Mouse (Mus musculus) urinary bladder, adult 18-20 months (tissue): ENCODE data around the gene Bbx.

ENCODE experiments used
- DNase-seq, 2 experiments: peaks; one replicate each; pipeline ENCODE4 v3.0.0; 2022; ENCODE audit warnings: low spot score in 2 of 2, mixed read lengths in 2 of 2

Gene Bbx

DNA sequence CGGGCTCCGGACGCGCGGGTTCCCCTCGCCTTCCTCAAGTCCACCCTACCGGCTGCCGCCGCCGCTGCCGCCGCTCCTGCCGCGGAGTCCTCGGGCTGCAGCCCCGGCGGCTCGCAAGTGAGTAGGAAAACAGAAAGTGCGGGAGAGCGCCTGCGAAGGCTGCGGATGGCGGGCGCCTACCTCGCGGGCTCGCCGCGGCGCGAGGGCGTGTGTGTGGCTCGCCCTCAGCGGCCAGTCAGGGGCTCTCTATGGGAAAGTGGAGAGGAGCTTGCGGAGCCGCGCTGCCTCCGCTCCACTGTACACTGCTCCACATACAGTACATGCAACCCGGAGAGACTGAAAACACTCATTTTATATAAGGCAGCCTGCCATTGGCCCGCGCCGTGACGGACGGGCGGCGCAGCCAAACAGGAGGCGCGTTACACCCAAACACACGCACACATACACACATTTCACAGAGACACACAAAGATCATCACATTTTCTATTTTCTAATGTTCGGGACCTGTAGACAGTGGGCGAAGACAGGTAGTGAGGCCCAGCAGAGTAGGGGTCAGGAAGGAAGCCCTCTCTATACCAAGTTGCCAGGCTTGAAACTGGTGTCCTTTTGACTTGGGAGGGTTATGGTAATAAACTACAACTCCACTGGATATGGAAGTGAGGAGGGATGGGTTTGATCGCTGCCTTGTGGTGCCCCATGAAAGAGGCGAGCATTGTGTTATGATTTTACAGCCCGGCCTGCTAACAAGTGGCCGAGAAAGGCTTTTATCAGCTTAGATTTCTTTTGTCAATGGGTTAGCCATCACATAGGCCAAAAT is at the start of gene Bbx:
TSS of gene Bbx (minus strand) at position 329 of the 817 bp plus-strand sequence.
- DNase-seq = peak; percentile 96 to 97

DNA sequence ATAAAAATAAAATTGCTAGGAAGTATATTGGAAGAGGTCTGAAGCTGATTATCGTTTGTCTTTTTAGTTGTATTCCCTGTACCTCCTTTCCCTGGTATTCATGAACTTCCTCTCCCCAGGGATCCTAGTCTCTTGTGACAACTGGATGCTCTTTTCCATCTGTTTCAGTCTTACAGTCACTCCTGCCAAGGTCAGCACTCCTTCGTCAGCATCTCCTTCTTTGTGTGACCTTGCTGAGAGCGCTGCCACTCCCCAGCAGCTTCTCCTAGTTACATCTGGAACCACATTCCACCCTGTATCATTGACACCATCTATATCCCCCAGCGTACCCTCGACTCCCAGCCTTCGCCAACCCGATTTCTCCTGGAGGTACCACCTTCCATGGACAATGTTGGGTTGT is 49.7 kb upstream of the Bbx start:
- DNase-seq = no peak

GRCm38 (mm10) chr16:50481341-50481740 is 49.2 kb upstream of the Bbx start:
- DNase-seq = no peak

GRCm38 (mm10) chr16:50478695-50479094 is 46.5 kb upstream of the Bbx start:
- DNase-seq = no peak

GRCm38 (mm10) chr16:50477628-50478027 is 45.4 kb upstream of the Bbx start:
- DNase-seq = no peak

DNA sequence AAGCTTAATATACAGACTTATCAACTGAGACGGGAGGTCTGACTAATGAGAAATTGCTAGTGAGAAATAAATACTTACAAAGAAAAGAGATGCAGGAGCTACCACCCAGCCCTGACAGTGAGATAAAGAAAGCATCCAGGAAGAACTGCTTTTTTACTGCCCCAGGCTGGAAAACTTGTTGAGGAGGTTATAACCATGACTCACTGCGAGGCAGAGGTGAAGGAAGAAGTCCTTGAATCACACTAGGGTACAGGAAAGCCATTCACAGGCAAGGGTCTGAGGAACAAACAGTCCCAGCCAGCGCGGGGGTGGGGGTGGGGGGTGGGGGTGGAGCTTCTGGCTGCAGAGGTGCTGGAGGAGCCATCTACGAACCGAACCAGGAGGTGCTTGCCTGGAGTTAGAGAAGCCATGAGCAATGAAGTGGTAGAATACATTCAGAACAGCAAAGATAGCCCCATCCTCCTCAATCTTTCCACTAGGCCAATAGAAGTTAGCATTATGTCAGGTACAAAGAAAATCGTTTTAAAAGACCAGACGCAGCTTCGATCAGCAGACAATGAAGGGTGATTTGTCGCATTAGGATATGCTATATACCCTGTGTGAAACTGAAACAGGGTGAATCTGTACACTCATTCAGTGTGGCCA is 30.2 kb upstream of the Bbx start:
- DNase-seq = no peak

- DNase-seq = no peak
These were observed 27.0 kb upstream of the Bbx start for GRCm38 (mm10) chr16:50459146-50459545.

DNA sequence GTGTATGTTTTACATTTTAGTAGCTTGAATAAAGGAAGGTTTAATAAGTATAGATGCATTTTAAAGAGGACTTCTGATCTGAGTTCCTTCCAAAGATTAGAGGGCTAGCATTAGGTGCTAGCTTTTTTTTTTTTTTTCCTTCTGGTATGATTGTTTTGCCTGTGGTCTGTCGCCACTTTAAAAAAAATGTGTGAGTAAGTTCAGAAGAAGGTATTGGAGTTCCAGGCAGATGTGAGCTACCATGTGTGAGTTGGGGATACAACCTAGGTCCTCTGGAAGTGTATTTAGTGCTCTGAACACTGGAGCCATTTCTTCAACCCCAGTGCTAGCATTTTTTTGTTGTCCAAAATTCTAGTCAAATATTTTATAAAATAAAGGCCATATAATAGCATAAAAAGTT is 23.9 kb upstream of the Bbx start:
- no peak for DNase-seq

DNA sequence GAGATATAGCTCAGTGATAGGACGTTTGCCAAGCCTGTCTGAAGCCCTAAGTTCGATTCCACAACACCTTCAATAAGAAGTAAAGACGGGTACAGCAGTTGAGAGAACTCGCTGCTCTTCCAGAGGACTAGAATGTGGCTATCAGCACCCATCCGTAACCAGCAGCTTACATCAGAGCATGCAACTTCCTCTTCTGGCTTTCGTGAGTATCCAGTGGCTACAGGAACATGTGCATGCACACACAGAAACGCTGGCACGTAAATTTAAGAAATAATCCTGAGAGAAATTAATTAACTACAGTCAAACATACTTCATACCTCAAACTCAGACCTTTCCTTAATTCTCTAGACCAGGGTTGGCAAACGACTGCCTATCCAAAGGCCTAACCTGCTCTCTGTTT is 16.9 kb upstream of the Bbx start:
- DNase-seq = no peak

DNA sequence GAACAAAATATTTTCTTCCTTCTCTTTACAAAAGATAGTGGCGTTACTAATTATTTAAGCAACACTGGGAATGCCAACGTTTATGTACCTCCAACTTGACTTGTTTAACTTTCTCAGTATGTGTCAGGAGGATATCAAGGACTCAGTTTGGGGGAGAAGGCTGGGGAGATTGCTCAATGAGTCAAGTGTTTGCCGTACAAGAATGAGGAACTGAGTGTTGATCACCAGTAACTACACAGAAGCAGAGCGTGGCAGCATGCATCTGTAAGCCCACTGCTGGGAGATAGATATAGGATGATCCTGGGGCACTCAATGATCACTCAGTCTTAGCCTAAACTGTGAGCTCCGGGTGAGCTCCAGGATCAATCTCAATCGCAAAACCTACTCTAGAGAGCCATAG is 12.8 kb upstream of the Bbx start:
- DNase-seq = no peak

DNA sequence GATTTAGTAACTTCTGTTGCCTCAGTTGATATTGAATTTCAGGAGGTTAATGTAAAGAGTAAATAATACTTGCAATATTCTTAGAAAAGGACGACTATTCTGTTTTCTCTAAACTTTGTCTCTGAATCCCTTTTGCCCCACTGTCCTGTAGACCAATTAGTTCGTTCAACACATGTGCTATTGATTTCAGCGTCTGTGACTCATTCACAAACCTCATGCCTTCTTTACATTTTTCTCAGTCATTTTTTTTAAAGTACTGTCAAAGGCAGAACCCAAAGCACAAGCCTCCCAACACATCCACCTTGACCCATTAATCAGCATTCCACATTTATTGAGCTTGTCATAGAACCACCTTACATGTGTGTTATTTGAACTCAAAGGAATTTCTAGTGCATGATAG is 6.6 kb upstream of the Bbx start:
- no peak for DNase-seq

DNA sequence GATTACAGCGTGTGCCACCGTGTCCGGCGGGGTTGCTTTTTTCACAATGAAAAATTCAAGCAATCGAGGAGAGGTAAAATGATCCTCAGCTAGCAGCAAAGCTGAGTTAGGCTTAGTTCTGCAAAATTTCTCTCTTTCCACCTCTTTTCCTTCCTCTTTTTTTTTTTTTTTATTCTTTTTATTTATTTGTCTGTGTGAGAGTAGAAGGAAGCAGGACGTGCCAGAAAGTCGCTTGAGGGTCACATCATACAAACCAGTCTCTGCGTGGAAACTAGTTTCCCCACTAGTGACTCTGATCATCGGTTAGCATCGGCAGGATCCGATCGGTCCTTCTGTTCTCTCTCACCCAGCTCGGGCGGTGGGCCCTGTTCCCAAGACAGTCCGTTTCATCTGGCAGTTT is 5.6 kb upstream of the Bbx start:
- no peak for DNase-seq

DNA sequence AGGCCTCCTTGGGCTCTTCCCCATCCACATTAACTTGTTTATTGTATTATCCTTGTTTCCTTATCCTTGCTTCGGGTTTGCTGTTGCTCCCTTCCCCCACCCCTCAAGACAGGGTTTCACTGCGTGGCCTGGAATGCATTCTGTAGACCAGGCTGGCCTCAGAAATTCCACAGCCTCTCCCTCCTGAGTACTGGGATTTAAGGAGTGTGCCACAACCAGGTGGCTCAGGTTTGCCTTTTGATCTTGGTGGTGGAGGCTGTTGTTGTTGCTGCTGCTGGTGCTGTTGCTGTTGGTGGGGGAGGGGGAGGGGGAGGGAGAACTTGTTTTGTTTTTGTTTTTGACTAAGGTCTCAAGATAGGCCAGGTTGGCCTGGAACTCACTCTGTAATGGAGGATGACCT is 5.1 kb upstream of the Bbx start:
- no peak for DNase-seq

DNA sequence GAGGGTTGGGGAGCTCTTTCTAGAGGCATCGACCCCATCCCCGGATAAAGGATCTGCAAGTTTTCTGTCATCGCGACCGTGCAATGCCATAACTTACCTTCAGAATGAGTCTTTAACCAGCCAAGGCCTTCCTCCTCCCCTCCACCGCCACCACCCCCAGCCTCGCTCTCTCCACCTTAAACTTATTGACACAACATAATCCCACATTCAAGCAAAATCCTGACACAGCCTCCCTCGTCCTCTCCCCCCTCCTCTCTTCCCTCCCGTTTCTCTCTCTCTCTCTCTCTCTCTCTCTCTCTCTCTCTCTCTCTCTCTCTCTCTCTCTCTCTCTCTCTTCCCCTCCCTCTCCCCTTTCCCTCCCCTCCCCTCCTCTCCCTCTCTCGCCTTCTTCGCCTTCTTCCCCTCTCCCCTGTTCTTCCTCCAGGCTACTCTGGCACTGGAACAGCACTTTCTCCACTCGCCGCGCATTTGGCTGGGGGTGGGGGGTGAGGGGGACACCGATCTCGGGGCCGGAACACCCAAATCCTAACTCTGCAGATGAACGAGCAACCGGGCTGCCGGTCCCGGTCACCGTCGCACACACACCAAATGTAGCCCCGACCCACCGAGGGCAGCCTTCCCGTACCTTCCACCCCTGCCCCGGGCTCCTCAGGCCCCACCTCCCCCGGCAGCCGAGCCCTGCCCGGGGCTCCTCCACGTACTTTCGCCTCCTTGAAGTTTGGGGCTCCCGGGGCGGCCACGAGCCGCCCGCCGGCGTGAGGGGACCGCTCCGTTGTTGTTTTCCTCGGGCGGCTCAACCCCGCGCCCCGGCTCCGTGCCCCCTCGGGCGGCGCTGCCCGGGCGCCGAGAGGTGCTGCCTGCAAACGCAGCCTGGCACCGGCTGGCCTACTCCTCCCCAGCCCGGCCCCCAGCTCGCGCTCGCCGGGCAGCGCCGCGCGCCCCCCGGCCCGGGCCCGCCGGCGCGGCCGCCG is 894 bp downstream of the Bbx start:
- peak; percentile 28 to 70 for DNase-seq

- DNase-seq = no peak
These were observed 1.7 kb downstream of the Bbx start for GRCm38 (mm10) chr16:50430515-50430877.

GRCm38 (mm10) chr16:50429692-50430514 is 2.3 kb downstream of the Bbx start:
- DNase-seq = peak; percentile 17 to 41

- DNase-seq = peak; percentile 4 to 26
These were observed 3.1 kb downstream of the Bbx start for GRCm38 (mm10) chr16:50428871-50429691.

DNA sequence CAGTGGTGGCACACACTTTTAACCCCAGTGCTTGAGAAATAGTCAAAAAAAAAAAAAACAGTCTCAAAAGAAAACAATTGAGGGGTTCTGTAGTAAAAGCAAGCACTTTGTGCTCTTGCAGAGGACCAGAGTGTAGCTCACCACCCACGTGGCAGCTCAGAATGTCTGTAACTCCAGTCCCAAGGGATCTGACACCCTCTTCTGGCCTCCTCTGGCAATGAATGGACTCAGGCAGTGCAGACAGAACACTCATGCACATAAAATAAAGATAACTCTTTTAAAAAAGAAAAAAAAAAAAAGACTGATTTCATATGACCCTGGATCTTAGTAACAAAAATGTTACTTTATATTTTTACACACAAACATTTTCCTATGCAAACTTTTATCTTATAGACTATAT is 12.1 kb downstream of the Bbx start:
- DNase-seq = no peak

GRCm38 (mm10) chr16:50415406-50415805 is 16.8 kb downstream of the Bbx start:
- DNase-seq = no peak

GRCm38 (mm10) chr16:50402851-50403250 is 29.3 kb downstream of the Bbx start:
- no peak for DNase-seq

DNA sequence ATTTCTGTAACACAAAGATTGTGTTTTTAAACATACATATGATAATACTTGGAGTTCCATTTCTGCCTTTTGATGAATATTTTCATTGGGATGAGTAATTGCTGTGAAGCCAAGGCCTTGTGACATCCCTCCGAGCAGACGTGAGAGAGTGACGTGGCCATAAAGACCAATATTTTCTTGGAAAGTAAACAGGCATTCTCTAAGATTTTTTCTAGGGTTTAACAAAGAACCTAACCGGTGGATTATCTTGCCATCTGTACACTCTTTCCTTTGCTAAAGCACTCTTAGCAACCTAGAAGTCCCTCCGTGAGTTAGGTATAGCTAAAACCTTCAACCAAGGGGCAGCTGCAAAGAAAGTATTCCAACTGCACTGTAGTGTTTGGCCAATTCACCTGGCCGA is 32.4 kb downstream of the Bbx start:
- DNase-seq = no peak
